Mouse (Mus musculus): ENCODE measurements around the gene Vmn2r72. TPM values are rescaled to one million over a fixed set of nuclear protein-coding genes. Genes with fewer than 3 reads are reported as not detected.

Vmn2r72 gene
- polyA plus RNA-seq (2012; ENCODE audit: insufficient read depth, low replicate concordance), result not detected in 2 replicates

DNA sequence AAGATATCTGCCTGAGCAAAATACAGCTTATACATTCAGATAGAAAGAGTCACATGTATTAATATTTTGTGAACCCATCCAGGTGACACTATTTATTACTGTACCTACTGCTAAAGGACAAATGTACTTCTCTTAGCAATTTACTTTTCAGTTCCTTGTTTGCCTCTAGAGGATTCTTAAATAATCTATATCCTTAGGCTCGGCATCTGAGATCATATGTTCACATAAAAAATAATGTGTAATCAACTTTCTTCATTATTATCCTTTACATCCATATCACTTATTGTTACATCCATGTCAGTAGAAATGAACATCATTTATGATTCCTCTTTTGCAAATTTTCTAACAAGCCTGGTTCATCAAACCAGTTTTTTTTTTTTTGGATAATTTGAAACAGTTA is at the start of gene Vmn2r72:
Gene Vmn2r72 (minus strand): TSS at position 101 of the 400 bp plus-strand sequence.
- Histone ChIP-seq H3K4me1 (no peaks in the 10 kb centered on the region), H3K4me3 (replicated peaks) (no peak within 1 kb of the TSS), H3K9me3 (no peaks in the 10 kb centered on the region), H3K36me3 (replicated peaks; ENCODE audit: low read length) (no peaks in the 10 kb centered on the region), H3K27me3 (replicated peaks) (no peaks in the 10 kb centered on the region)
- TF ChIP-seq FLI1 (IDR thresholded peaks at IDR 0.05; ENCODE audit: low read length) (no peak), GATA1 (IDR thresholded peaks at IDR 0.05; ENCODE audit: borderline replicate concordance, low read length) (no peak)

Other genes with a start within 250 kb of the Vmn2r72 start
- gene Vmn2r71, start 192.0 kb downstream of the Vmn2r72 start, polyA plus RNA-seq (2012; ENCODE audit: insufficient read depth, low replicate concordance), result not detected in 2 replicates
- not detected in 2 replicates for gene Vmn2r70, start 185.9 kb downstream of the Vmn2r72 start, polyA plus RNA-seq (2012; ENCODE audit: insufficient read depth, low replicate concordance)
- gene Vmn2r73, start 121.2 kb upstream of the Vmn2r72 start, polyA plus RNA-seq (2012; ENCODE audit: insufficient read depth, low replicate concordance), result not detected in 2 replicates
- not detected in 2 replicates for gene Vmn2r74, start 206.5 kb upstream of the Vmn2r72 start, polyA plus RNA-seq (2012; ENCODE audit: insufficient read depth, low replicate concordance)

Measured in megakaryocyte, embryonic 14.5 days (primary cell).